Mouse (Mus musculus) midbrain, embryonic 15.5 days (tissue): ENCODE measurements at regions not wholly inside any gene's neighbourhood (a gene's known extent, or its start where the extent isn't known, plus 50 kb on each side); places are given as distances from the start of the nearest gene placed in this dataset.

Source experiments
- ATAC-seq: fragments of 200-750 bp; cut with Nextera tagmentation; replicated peaks from 2 replicates; pipeline ENCODE4 v1.8.0; 2017; ENCODE audit warnings: moderate TSS enrichment
- H3K27ac ChIP-seq: fragments of 300-500 bp; sonication (generic); 2 replicates; pipeline ENCODE4 v1.5.1; 2015; ENCODE audit warnings: mild to moderate bottlenecking, inconsistent platforms
- H3K27me3 ChIP-seq: fragments of 300-500 bp; sonication (generic); replicated peaks from 2 replicates; pipeline ENCODE4 v1.6.1; 2015; ENCODE audit warnings: inconsistent platforms
- H3K36me3 ChIP-seq: fragments of 300-500 bp; sonication (generic); replicated peaks from 2 replicates; pipeline ENCODE4 v1.6.1; 2015; ENCODE audit warnings: inconsistent platforms
- H3K4me1 ChIP-seq: fragments of 300-500 bp; sonication (generic); 2 replicates; pipeline ENCODE4 v1.6.1; 2015; ENCODE audit warnings: inconsistent platforms
- H3K4me2 ChIP-seq: fragments of 300-500 bp; sonication (generic); 2 replicates; pipeline ENCODE4 v1.6.1; 2015; ENCODE audit warnings: inconsistent platforms, mild to moderate bottlenecking, moderate library complexity
- H3K4me3 ChIP-seq: fragments of 300-500 bp; sonication (generic); 2 replicates; pipeline ENCODE4 v1.5.1; 2015; ENCODE audit warnings: mild to moderate bottlenecking, inconsistent platforms
- H3K9ac ChIP-seq: fragments of 300-500 bp; sonication (generic); 2 replicates; pipeline ENCODE4 v1.6.1; 2015; ENCODE audit warnings: mild to moderate bottlenecking, inconsistent platforms
- H3K9me3 ChIP-seq: fragments of 300-500 bp; sonication (generic); 2 replicates; pipeline ENCODE4 v1.6.1; 2016; ENCODE audit warnings: inconsistent platforms
- WGBS: fragments of 180-500 bp; shearing (Covaris S2); methylation state at CpG from one replicate; pipeline ENCODE4 v1.1.7; 2015; ENCODE audit warnings: mixed read lengths; 5-methylcytosine and 5-hydroxymethylcytosine counted together

- H3K9ac ChIP-seq, result no peak overlapping the region
- no peaks in the 10 kb centered on the region for H3K4me1 ChIP-seq
- ATAC-seq, result no peak
- no peaks in the 10 kb centered on the region for H3K9me3 ChIP-seq
- WGBS, result 92% methylated on average over 6 of the region's 6 CpGs
- H3K36me3 ChIP-seq, result no peaks in the 10 kb centered on the region
- no peaks in the 10 kb centered on the region for H3K27me3 ChIP-seq
- H3K4me2 ChIP-seq, result no peak overlapping the region
- no peak overlapping the region for H3K4me3 ChIP-seq
- H3K27ac ChIP-seq, result no peak overlapping the region
Measured at GRCm38 (mm10) chr1:42025781-42026180, 669.8 kb upstream of the Pou3f3 start.

DNA sequence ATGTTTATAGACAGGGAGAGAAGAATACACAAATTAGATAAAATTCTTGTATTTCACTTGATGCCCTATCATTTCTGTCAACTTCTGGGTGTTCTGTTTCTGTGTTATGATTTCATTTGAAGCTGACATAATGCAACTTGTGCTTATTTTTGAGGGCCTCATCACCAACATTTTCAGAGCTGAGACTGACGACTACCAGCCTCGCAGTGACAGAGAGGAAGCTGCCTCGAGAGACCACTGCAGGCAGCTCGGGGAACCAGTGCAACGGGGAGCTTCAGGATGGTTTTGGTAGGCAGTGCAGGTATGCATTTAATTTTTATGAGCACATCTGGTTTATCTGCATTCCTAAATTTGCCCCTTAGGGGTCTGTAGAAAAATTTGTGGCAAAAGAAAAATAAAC, 669.1 kb upstream of the Pou3f3 start:
- no peaks in the 10 kb centered on the region for H3K27me3 ChIP-seq
- ATAC-seq, result no peak
- H3K4me1 ChIP-seq, result no peaks in the 10 kb centered on the region
- 77% methylated on average over 5 of the region's 5 CpGs for WGBS
- no peak overlapping the region for H3K9ac ChIP-seq
- no peaks in the 10 kb centered on the region for H3K9me3 ChIP-seq
- no peaks in the 10 kb centered on the region for H3K36me3 ChIP-seq
- no peak overlapping the region for H3K4me3 ChIP-seq
- no peak overlapping the region for H3K4me2 ChIP-seq
- no peak overlapping the region for H3K27ac ChIP-seq

DNA sequence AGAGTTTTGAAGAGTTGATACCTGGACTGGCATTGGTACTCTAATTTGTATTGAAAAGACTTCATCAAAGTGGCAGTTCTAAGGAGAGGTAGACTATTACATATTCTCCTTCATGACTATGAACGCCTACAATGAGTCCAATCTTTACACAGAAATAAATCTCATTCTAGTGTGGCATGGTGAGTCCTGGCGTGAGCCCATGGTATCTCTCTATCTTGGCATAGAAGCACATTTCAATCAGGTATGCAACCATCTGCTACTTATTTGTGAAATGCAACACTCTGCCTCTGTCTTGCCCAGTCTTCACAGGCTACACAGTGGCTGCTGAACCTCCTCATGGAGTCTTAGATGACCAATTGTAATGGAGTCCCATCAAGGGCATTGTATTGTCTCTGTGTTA, 661.8 kb upstream of the Pou3f3 start:
- H3K27ac ChIP-seq, result no peak overlapping the region
- no peaks in the 10 kb centered on the region for H3K4me1 ChIP-seq
- H3K27me3 ChIP-seq, result no peaks in the 10 kb centered on the region
- no peak overlapping the region for H3K9ac ChIP-seq
- ATAC-seq, result no peak
- no peak overlapping the region for H3K4me3 ChIP-seq
- H3K9me3 ChIP-seq, result no peaks in the 10 kb centered on the region
- no peaks in the 10 kb centered on the region for H3K36me3 ChIP-seq
- no peak overlapping the region for H3K4me2 ChIP-seq
- 85% methylated on average over 2 of the region's 2 CpGs for WGBS

DNA sequence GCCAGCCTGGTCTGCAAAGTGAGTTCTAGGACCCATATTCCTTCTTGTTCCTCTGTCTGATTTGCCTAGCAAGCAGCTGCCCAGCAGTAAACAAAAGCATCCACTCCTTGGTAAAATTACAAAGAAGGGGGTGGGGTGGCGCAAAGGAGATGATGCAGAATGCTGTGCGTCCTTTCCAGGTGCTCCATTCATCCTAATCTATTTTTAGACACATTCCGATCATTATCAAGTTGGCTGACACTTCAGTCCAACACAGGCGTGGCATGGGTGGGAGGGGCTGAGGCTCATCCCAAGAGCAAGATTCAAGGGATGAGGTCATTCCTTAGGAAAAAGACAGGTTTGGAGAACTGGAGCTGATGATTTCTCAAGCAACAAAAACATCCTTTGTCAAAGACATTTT, 660.2 kb upstream of the Pou3f3 start:
- WGBS, result 83% methylated on average over 4 of the region's 4 CpGs
- no peaks in the 10 kb centered on the region for H3K9me3 ChIP-seq
- H3K4me1 ChIP-seq, result no peaks in the 10 kb centered on the region
- no peak for ATAC-seq
- H3K27ac ChIP-seq, result no peak overlapping the region
- H3K4me3 ChIP-seq, result no peak overlapping the region
- H3K36me3 ChIP-seq, result no peaks in the 10 kb centered on the region
- H3K4me2 ChIP-seq, result no peak overlapping the region
- H3K9ac ChIP-seq, result no peak overlapping the region
- H3K27me3 ChIP-seq, result no peaks in the 10 kb centered on the region

- H3K27me3 ChIP-seq, result no peaks in the 10 kb centered on the region
- no peak for ATAC-seq
Measured at GRCm38 (mm10) chr1:42041544-42041943, 654.0 kb upstream of the Pou3f3 start.

DNA sequence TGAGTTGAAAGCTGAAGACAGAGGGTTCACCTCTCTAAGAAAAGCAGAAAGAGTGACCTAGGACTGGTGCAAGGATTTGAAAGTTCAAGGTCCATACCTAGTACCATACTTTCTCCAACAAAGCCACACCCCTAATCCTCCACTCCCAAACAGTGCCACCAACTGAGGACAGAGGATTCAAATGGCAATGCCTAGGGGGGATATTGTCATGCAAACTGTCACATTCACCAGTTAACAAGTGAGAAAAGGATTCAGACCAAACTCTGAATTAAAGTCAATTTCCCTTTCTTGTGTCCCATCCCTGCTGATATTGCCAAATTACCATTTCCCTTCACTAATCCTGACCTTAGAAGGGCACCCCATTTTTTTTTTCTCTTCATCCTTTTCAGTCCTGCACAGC, 637.1 kb upstream of the Pou3f3 start:
- ATAC-seq, result no peak
- H3K4me3 ChIP-seq, result no peak overlapping the region
- no peaks in the 10 kb centered on the region for H3K4me1 ChIP-seq
- no peak overlapping the region for H3K4me2 ChIP-seq
- no peak overlapping the region for H3K27ac ChIP-seq
- H3K36me3 ChIP-seq, result no peaks in the 10 kb centered on the region
- H3K27me3 ChIP-seq, result no peaks in the 10 kb centered on the region
- no peak overlapping the region for H3K9ac ChIP-seq
- no peaks in the 10 kb centered on the region for H3K9me3 ChIP-seq

More at GRCm38 (mm10) chr1:42041544-42041943, 654.0 kb upstream of the Pou3f3 start:
- H3K9me3 ChIP-seq, result no peaks in the 10 kb centered on the region
- WGBS, result 76% methylated on average over 2 of the region's 2 CpGs
- no peak overlapping the region for H3K27ac ChIP-seq
- no peaks in the 10 kb centered on the region for H3K4me1 ChIP-seq
- no peak overlapping the region for H3K9ac ChIP-seq
- no peak overlapping the region for H3K4me3 ChIP-seq
- H3K36me3 ChIP-seq, result no peaks in the 10 kb centered on the region
- H3K4me2 ChIP-seq, result no peak overlapping the region

GRCm38 (mm10) chr1:42070064-42070463, 625.5 kb upstream of the Pou3f3 start:
- Histone ChIP-seq H3K27ac (no peak overlapping the region), H3K4me2 (no peak overlapping the region), H3K9ac (no peak overlapping the region), H3K4me1 (no peaks in the 10 kb centered on the region), H3K36me3 (no peaks in the 10 kb centered on the region), H3K4me3 (no peak overlapping the region), H3K27me3 (no peaks in the 10 kb centered on the region), H3K9me3 (no peaks in the 10 kb centered on the region)
- no peak for ATAC-seq
- 83% methylated on average over 5 of the region's 5 CpGs for WGBS

DNA sequence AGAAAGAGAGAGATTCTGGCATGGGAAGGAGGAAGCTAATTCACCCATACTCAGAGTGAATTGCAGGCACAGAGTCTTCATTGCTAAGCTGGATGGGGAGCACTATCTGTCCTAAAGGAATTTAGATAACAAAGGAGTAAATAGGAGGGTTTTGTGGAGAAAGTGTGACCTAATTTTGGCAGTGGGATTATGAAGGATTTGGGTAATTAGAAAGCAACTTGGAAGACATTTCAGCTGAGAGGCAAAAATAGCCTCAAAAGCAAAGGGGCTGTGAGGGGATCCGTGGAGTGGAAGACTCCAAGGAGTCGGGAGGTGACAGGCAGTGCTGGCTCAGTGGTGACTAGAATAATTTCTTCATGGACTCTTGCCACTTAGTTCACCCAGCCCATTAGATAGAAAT, 599.5 kb upstream of the Pou3f3 start:
- no peak for ATAC-seq
- no peak overlapping the region for H3K27ac ChIP-seq
- H3K36me3 ChIP-seq, result no peaks in the 10 kb centered on the region
- no peak overlapping the region for H3K9ac ChIP-seq
- H3K9me3 ChIP-seq, result no peaks in the 10 kb centered on the region
- no peak overlapping the region for H3K4me2 ChIP-seq
- H3K4me1 ChIP-seq, result no peaks in the 10 kb centered on the region
- H3K27me3 ChIP-seq, result no peaks in the 10 kb centered on the region
- no peak overlapping the region for H3K4me3 ChIP-seq
- WGBS, result 15% methylated on average over 2 of the region's 2 CpGs

DNA sequence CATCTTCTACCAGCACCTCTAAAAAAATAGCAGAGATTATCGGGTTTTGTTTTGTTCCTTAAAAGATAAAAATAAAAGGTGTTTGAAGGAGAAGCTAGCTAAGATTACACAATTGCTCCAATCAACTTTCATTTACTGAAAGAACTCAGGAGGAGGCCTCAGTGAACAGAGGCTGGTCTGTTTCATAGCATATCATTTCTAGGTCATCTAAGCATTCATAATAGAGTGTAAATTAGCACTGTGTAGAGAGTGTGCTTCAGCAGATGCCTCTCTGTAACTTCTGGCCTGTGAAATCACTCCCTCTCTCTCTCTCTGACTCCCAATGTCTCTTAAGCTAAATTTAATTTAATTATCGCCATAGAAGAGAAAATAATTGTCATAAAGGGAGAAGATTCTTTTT, 597.0 kb upstream of the Pou3f3 start:
- Histone ChIP-seq H3K4me1 (no peaks in the 10 kb centered on the region), H3K9ac (no peak overlapping the region), H3K4me3 (no peak overlapping the region), H3K9me3 (no peaks in the 10 kb centered on the region), H3K27ac (no peak overlapping the region), H3K27me3 (no peaks in the 10 kb centered on the region), H3K4me2 (no peak overlapping the region), H3K36me3 (no peaks in the 10 kb centered on the region)
- ATAC-seq, result no peak
- 78% methylated on average over 2 of the region's 2 CpGs for WGBS

DNA sequence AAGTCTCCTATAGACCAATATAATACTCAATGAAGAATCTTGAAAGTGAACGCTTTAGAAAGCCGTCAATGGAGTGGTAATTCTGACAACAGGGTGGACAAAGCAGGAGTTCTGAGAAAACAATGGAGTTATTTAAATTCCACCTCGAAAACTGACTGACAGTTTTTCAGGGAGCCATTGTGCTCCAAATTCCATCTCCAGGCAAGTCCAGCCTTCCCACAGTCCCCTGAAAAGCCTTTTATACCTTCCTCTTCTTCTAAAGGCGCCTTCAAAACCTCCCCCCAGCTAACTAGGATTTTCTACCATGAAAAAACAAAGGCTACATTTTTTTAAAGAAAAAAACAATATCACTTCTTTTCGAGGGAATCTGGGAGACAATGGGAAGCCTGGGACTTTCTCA, 588.0 kb upstream of the Pou3f3 start:
- no peaks in the 10 kb centered on the region for H3K36me3 ChIP-seq
- H3K4me2 ChIP-seq, result no peak overlapping the region
- no peak for ATAC-seq
- H3K27ac ChIP-seq, result no peak overlapping the region
- H3K9me3 ChIP-seq, result no peaks in the 10 kb centered on the region
- no peak overlapping the region for H3K9ac ChIP-seq
- no peak overlapping the region for H3K4me3 ChIP-seq
- WGBS, result 13% methylated on average over 5 of the region's 5 CpGs
- no peaks in the 10 kb centered on the region for H3K27me3 ChIP-seq
- H3K4me1 ChIP-seq, result no peaks in the 10 kb centered on the region

DNA sequence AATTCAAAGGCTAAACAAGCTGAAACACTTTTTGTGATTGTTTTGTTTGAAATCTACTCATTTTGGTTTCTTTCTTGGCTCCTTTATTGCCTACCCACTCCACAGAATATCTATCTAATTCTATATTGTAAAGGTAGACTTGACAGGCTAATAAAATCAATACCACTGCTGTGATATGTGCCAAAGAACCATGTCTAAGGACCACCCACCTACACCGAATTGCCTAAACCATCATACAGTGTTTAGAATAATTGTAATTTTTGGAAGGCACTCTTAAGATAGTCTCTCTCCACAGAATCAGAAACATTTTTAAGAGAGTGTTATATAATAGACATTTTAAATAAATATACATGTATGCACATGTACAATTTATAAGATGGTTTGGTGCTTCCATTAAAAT, 587.6 kb upstream of the Pou3f3 start:
- Histone ChIP-seq H3K27me3 (no peaks in the 10 kb centered on the region), H3K27ac (no peak overlapping the region), H3K4me3 (no peak overlapping the region), H3K9ac (no peak overlapping the region), H3K9me3 (no peaks in the 10 kb centered on the region), H3K4me2 (no peak overlapping the region), H3K4me1 (no peaks in the 10 kb centered on the region), H3K36me3 (no peaks in the 10 kb centered on the region)
- 47% methylated on average over 1 of the region's 1 CpGs for WGBS
- ATAC-seq, result no peak

DNA sequence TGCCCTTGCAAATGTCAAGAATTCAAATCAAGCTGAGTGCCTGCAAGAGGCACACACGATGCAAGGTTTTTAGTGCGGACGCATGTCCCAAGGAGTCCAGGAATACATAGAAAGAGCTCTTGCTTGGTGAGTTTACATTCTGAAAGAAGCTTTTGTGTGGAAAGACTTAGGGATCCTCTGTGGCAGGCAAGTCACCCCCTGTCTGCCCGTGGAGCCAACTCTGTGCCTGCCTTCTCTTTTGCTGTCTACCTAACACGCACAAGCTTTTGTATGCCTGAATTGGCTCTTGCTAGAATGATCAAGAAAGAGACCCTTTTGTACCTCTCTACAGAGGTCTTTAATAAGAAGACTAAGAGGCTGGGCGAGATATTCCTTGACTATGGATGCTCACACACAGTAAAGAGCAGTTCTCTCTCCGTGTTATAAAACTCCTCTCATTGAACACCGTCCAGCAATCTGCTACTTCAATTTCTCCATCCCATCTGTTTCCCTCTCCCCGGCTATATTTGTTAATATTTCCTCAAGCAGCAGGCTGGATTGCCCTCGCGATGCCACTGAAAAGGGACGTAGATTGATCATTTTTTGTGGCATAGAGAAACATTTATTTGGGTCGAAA, 543.3 kb upstream of the Pou3f3 start:
- no peak overlapping the region for H3K27ac ChIP-seq
- H3K4me1 ChIP-seq, result no peaks in the 10 kb centered on the region
- no peaks in the 10 kb centered on the region for H3K9me3 ChIP-seq

GRCm38 (mm10) chr1:42152916-42153315, 542.7 kb upstream of the Pou3f3 start:
- H3K9me3 ChIP-seq, result no peaks in the 10 kb centered on the region

More for the DNA sequence above, 543.3 kb upstream of the Pou3f3 start:
- Histone ChIP-seq H3K4me3 (no peak overlapping the region), H3K4me2 (no peak overlapping the region), H3K27me3 (no peaks in the 10 kb centered on the region), H3K36me3 (no peaks in the 10 kb centered on the region), H3K9ac (no peak overlapping the region)
- no peak for ATAC-seq
- WGBS, result 58% methylated on average over 13 of the region's 13 CpGs

More at GRCm38 (mm10) chr1:42152916-42153315, 542.7 kb upstream of the Pou3f3 start:
- WGBS, result 35% methylated on average over 3 of the region's 3 CpGs
- H3K4me1 ChIP-seq, result no peaks in the 10 kb centered on the region
- no peak overlapping the region for H3K4me3 ChIP-seq
- H3K27ac ChIP-seq, result no peak overlapping the region
- no peak for ATAC-seq
- no peak overlapping the region for H3K4me2 ChIP-seq
- no peaks in the 10 kb centered on the region for H3K36me3 ChIP-seq
- no peak overlapping the region for H3K9ac ChIP-seq
- no peaks in the 10 kb centered on the region for H3K27me3 ChIP-seq
